Comparison of ENCODE assay signal across 9 mouse cellular contexts in genomic region chr17:57214676-57215387, GRCm38 (mm10). TPM values are rescaled to one million over a fixed set of nuclear protein-coding genes. Genes with fewer than 3 reads are reported as not detected.
DNase-seq lines count a peak whose midpoint lies in the region; ATAC-seq lines count a peak whose summit lies in the region.
"Had no signal": no experiment of that assay in that cellular context is flagged by ENCODE, and none has a peak within 500 bp of the region (broad histone marks: within the 10 kb centered on the region; RNA-seq: fewer than 3 reads in every experiment).

No protein-coding gene starts in this region.

- H3K9me3 ChIP-seq in hindbrain, embryonic 13.5 days = no peaks in the 10 kb centered on the region
- no peaks in the 10 kb centered on the region for H3K9me3 ChIP-seq in neural tube, embryonic 13.5 days

- peak; percentile 82 for ATAC-seq in hindbrain, embryonic 13.5 days (ENCODE audit: low FRiP score)
- peak; percentile 84 for ATAC-seq in neural tube, embryonic 13.5 days (ENCODE audit: low read depth)
- no peak for ATAC-seq in erythroblast, adult 5-6 weeks (replicated peaks; ENCODE audit: low FRiP score, poor library complexity, severe bottlenecking)

- no peak overlapping the region for H3K27ac ChIP-seq in hindbrain, embryonic 13.5 days
- H3K27ac ChIP-seq in neural tube, embryonic 13.5 days (replicated peaks) = no peak overlapping the region; the same call in 1 of the 2 replicates

- no peaks in the 10 kb centered on the region for H3K27me3 ChIP-seq in hindbrain, embryonic 13.5 days
- H3K27me3 ChIP-seq in neural tube, embryonic 13.5 days = no peaks in the 10 kb centered on the region

- peak overlapping the region; percentile 46; the same call in 1 of the 2 replicates for H3K9ac ChIP-seq in hindbrain, embryonic 13.5 days
- H3K9ac ChIP-seq in neural tube, embryonic 13.5 days = peak overlapping the region; percentile 49; the same call in 1 of the 2 replicates

- H3K36me3 ChIP-seq in hindbrain, embryonic 13.5 days = no peaks in the 10 kb centered on the region
- no peaks in the 10 kb centered on the region for H3K36me3 ChIP-seq in neural tube, embryonic 13.5 days

- peak overlapping the region; percentile 39 for H3K4me2 ChIP-seq in hindbrain, embryonic 13.5 days
- peak overlapping the region; percentile 30 for H3K4me2 ChIP-seq in neural tube, embryonic 13.5 days

- 52% methylated on average over 13 of the region's 13 CpGs for WGBS in hindbrain, embryonic 13.5 days
- WGBS in neural tube, embryonic 13.5 days = 46% methylated on average over 13 of the region's 13 CpGs

- peak; percentile 33 for DNase-seq in kidney, adult 9 months
- no peak for DNase-seq in kidney, postnatal 4 days
- peak; percentile 73 for DNase-seq in R1 (ENCODE audit: low read depth, low spot score)
- DNase-seq in cerebellum, adult 9-10 months = no peak
- no peak for DNase-seq in thymus, postnatal 25 days

- H3K4me1 ChIP-seq in hindbrain, embryonic 13.5 days (replicated peaks) = peaks cover 9% of the 10 kb centered on the region
- 0 out of 2 replicates have a peak, but pooled peaks cover 5% of the 10 kb centered on the region for H3K4me1 ChIP-seq in neural tube, embryonic 13.5 days (replicated peaks)

- peak overlapping the region; percentile 11; the same call in 1 of the 2 replicates for H3K4me3 ChIP-seq in hindbrain, embryonic 13.5 days
- no peak overlapping the region for H3K4me3 ChIP-seq in neural tube, embryonic 13.5 days

RNA-seq across cellular contexts. Expression of gene C3, which starts 13.1 kb away (rescaled TPM):
- 1.3 TPM in 2 replicates for polyA plus RNA-seq in hindbrain, embryonic 13.5 days (2015; fragmentation: Nextera tagmentation; extraction: Ambion mirVana)
- polyA plus RNA-seq in neural tube, embryonic 13.5 days (2015; fragmentation: Nextera tagmentation; extraction: Ambion mirVana) = 1.6 and 1.9 TPM in 2 replicates
- 214 and 227 TPM in 2 replicates for total RNA-seq in erythroblast, adult 5-6 weeks (2015; ENCODE audit: low replicate concordance)
- 74.9 and 158 TPM in 2 replicates for total RNA-seq in erythroblast, adult 5-6 weeks (2017; ENCODE audit: low replicate concordance)

RNA-seq across cellular contexts. Expression of gene Tnfsf14, which starts 20.9 kb away (rescaled TPM):
- 0.09 and 0.14 TPM in 2 replicates for polyA plus RNA-seq in hindbrain, embryonic 13.5 days (2015; fragmentation: Nextera tagmentation; extraction: Ambion mirVana)
- polyA plus RNA-seq in neural tube, embryonic 13.5 days (2015; fragmentation: Nextera tagmentation; extraction: Ambion mirVana) = not detected in 2 replicates
- 1.5 TPM in 1 of 2 replicates, not detected in the other for total RNA-seq in erythroblast, adult 5-6 weeks (2015; ENCODE audit: low replicate concordance)
- 1.5 and 2.0 TPM in 2 replicates for total RNA-seq in erythroblast, adult 5-6 weeks (2017; ENCODE audit: low replicate concordance)
- total RNA-seq: left cerebral cortex, postnatal 14 days had no signal

RNA-seq across cellular contexts. Expression of gene Gpr108, which starts 33.4 kb away (rescaled TPM):
- polyA plus RNA-seq in hindbrain, embryonic 13.5 days (2015; fragmentation: Nextera tagmentation; extraction: Ambion mirVana) = 22.4 and 23.8 TPM in 2 replicates
- 23.8 and 24.8 TPM in 2 replicates for polyA plus RNA-seq in neural tube, embryonic 13.5 days (2015; fragmentation: Nextera tagmentation; extraction: Ambion mirVana)
- total RNA-seq in erythroblast, adult 5-6 weeks (2015; ENCODE audit: low replicate concordance) = 9.2 and 17.5 TPM in 2 replicates
- total RNA-seq in erythroblast, adult 5-6 weeks (2017; ENCODE audit: low replicate concordance) = 5.2 and 6.3 TPM in 2 replicates

RNA-seq across cellular contexts. Expression of gene Trip10, which starts 34.4 kb away (rescaled TPM):
- 12.5 and 14.6 TPM in 2 replicates for polyA plus RNA-seq in hindbrain, embryonic 13.5 days (2015; fragmentation: Nextera tagmentation; extraction: Ambion mirVana)
- polyA plus RNA-seq in neural tube, embryonic 13.5 days (2015; fragmentation: Nextera tagmentation; extraction: Ambion mirVana) = 14.7 and 15.4 TPM in 2 replicates
- 0.42 and 3.1 TPM in 2 replicates for total RNA-seq in erythroblast, adult 5-6 weeks (2015; ENCODE audit: low replicate concordance)
- total RNA-seq in erythroblast, adult 5-6 weeks (2017; ENCODE audit: low replicate concordance) = 1.8 and 5.5 TPM in 2 replicates

Comparison
In these comparisons a context has a peak if more than half of its experiments do, and no peak if none do; other contexts are left out.
1. DNase-seq: peak in kidney, adult 9 months (single experiment) and R1 (single experiment); none in kidney, postnatal 4 days (0 of 2), cerebellum, adult 9-10 months (single experiment) and thymus, postnatal 25 days (single experiment).